Mouse (Mus musculus) liver, embryonic 14.5 days (tissue): ENCODE measurements around the gene Cbr3. TPM values are rescaled to one million over a fixed set of nuclear protein-coding genes. Genes with fewer than 3 reads are reported as not detected.
A peak's percentile ranks its signal among the peaks of the same experiment; 100 is the strongest.
"Not testable (repeated sequence)": the region's sequence is repeated elsewhere in the genome, so short reads cannot be mapped to it uniquely, and the experiment has no call there.

ENCODE experiments used
- ATAC-seq: fragments of 200-750 bp; cut with Nextera tagmentation; 2 replicates; pipeline ENCODE4 v1.8.0; 2017; ENCODE audit warnings: moderate number of reproducible peaks, mild to moderate bottlenecking, moderate library complexity; ENCODE audit not compliant: insufficient read depth
- DNase-seq, 3 experiments: peaks; one replicate each; pipeline ENCODE4 v3.0.0-alpha.2; 2012 to 2013; ENCODE audit warnings: low read depth in 3 of 3, low spot score in 3 of 3
- H3K27ac ChIP-seq: fragments of 300-500 bp; sonication (generic); 2 replicates; pipeline ENCODE4 v1.5.1; 2014; ENCODE audit warnings: moderate library complexity, mild to moderate bottlenecking, control low read depth, inconsistent platforms
- H3K27me3 ChIP-seq: fragments of 300-500 bp; sonication (generic); 2 replicates; pipeline ENCODE4 v1.6.1; 2014; ENCODE audit warnings: mild to moderate bottlenecking, low read length, moderate library complexity; ENCODE audit not compliant: control insufficient read depth, insufficient read depth
- H3K36me3 ChIP-seq: fragments of 300-500 bp; sonication (generic); replicated peaks from 2 replicates; pipeline ENCODE4 v1.6.1; 2014; ENCODE audit warnings: low read depth; ENCODE audit not compliant: control insufficient read depth, insufficient read depth
- H3K4me1 ChIP-seq, 2 experiments: fragments of 200-500 bp in 1 of 2; fragments of 300-500 bp in 1 of 2; sonication (generic) in 1 of 2; replicated peaks; 2 replicates each; pipeline ENCODE4 v1.6.1; 2012 to 2014; ENCODE audit warnings: antibody characterized with exemption in 1 of 2, inconsistent platforms in 1 of 2, low read length in 1 of 2; ENCODE audit not compliant: control insufficient read depth in 2 of 2, insufficient read depth in 2 of 2
- H3K4me2 ChIP-seq: fragments of 300-500 bp; sonication (generic); 2 replicates; pipeline ENCODE4 v1.6.1; 2014; ENCODE audit warnings: low read depth, mild to moderate bottlenecking, control low read depth, moderate library complexity
- H3K4me3 ChIP-seq, 2 experiments: fragments of 200-500 bp in 1 of 2; fragments of 300-500 bp in 1 of 2; sonication (generic) in 1 of 2; 2 replicates each; pipeline ENCODE4 v1.5.1; 2012 to 2014; ENCODE audit warnings: low read depth in 2 of 2, low read length in 2 of 2, mild to moderate bottlenecking in 2 of 2, control low read depth in 1 of 2, inconsistent platforms in 1 of 2, moderate library complexity in 1 of 2; ENCODE audit not compliant: insufficient read depth in 1 of 2
- H3K9ac ChIP-seq: fragments of 300-500 bp; sonication (generic); replicated peaks from 2 replicates; pipeline ENCODE4 v1.6.1; 2014; ENCODE audit warnings: mild to moderate bottlenecking, control low read depth, moderate library complexity
- H3K9me3 ChIP-seq: fragments of 300-500 bp; sonication (generic); 2 replicates; pipeline ENCODE4 v1.6.1; 2016; ENCODE audit warnings: low read length, mixed read lengths; ENCODE audit not compliant: control insufficient read depth
- CTCF ChIP-seq: IDR thresholded peaks from 2 replicates; pipeline ENCODE4 v1.5.1; 2016; ENCODE audit warnings: antibody characterized with exemption, low read depth, control low read depth
- EP300 ChIP-seq: IDR thresholded peaks from 2 replicates; pipeline ENCODE4 v1.6.1; 2016; ENCODE audit warnings: antibody characterized with exemption, low read depth
- WGBS: fragments of 180-500 bp; shearing (Covaris S2); extraction: QIAGEN DNeasy Blood & Tissue Kit; methylation state at CpG from one replicate; pipeline ENCODE4 v1.1.7; 2014; ENCODE audit not compliant: insufficient replicate concordance; 5-methylcytosine and 5-hydroxymethylcytosine counted together
- polyA plus RNA-seq, 2 experiments: library from polyadenylated mRNA; depleted of rRNA in 1 of 2; stranded (reverse) in 1 of 2; unstranded in 1 of 2; fragments of >200 nt; fragmentation: Nextera tagmentation in 1 of 2; extraction: Ambion mirVana in 1 of 2; gene quantifications; 2 replicates each; pipeline versions ENCODE4 v1.2.1 to v1.2.3; 2012 to 2014

Cbr3 gene
- polyA plus RNA-seq (2012; rRNA removed) (0.32 TPM in 2 replicates), polyA plus RNA-seq (2014; fragmentation: Nextera tagmentation; extraction: Ambion mirVana) (0.24 and 0.28 TPM in 2 replicates)

DNA sequence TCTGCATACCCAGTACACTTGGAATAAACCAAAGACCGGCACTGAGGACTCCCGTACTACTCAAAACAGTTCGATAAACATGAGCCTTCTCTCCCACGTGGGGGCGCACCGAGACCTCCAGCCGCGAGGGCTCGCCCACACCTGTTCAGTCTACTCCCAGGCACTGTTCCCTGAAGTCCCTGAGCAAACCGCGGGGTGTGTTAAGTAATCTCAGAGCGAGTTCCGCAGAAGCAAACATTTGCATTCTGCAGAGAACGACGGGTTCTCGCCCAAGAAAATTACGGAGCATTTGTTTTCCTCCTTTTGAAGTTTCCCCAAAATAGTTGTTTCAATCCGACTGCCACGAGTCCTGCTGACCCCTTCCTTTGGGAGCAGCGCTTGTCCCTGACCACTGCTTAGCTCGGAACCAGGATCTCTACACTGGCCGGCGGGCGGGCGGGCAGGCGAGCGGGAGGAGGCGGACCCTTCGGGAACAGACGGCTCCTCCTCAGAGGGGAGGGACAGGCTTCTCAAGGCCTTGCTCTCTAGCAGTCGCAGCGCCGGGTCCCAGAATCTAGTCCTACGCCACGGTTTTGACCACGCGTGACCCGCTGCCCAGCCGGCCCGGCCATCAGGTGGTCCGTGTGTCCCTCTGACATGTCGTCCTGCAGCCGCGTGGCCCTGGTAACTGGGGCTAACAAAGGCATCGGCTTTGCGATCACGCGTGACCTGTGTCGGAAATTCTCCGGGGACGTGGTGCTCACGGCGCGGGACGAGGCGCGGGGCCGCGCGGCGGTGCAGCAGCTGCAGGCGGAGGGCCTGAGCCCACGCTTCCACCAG is at the start of gene Cbr3:
TSS of gene Cbr3 (plus strand) at position 527 of the 819 bp plus-strand sequence.
- Histone ChIP-seq H3K27me3 (peaks cover 50% of the 10 kb centered on the region), H3K27ac (no peak within 1 kb of the TSS)

DNA sequence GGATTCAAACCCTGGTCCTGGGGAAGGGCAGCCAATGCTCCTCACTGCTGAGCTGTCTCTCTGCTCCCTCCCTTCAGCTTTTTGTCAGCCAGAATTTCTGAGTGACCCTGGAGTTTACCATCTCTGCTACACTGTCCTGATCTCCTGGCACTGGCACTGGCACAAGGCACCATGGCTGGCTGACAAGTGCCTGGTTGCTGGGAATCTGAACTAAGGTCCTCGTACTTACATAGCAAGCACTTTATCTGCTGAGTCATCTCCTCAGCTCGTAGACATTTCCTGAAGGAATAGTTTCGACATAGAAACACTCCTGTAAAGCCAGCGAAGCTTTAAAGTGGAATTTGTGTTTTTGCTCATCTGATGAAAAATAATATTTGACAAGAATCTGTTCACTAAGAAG is 39.0 kb upstream of the Cbr3 start:
- no peaks in the 10 kb centered on the region for H3K27me3 ChIP-seq
- H3K36me3 ChIP-seq, result no peaks in the 10 kb centered on the region
- no peaks in the 10 kb centered on the region for H3K4me1 ChIP-seq
- ATAC-seq (no peak), DNase-seq (no peak)
- no peak overlapping the region for H3K9ac ChIP-seq
- H3K27ac ChIP-seq, result no peak overlapping the region
- TF ChIP-seq CTCF, result no peak
- TF ChIP-seq EP300, result no peak
- 17% methylated on average over 4 of the region's 4 CpGs for WGBS
- no peaks in the 10 kb centered on the region for H3K9me3 ChIP-seq
- H3K4me2 ChIP-seq, result no peak overlapping the region
- no peak overlapping the region for H3K4me3 ChIP-seq

More for the DNA sequence above, at the start of gene Cbr3:
- ATAC-seq (peak; percentile 43; the same call in 1 of the 2 replicates), DNase-seq (peak in 1 of 3 experiments; percentile 27)
- WGBS, result under 1% methylated on average over 63 of the region's 63 CpGs
- no peaks in the 10 kb centered on the region for H3K4me1 ChIP-seq
- TF ChIP-seq EP300 (no peak), CTCF (peak; percentile 75)
- H3K36me3 ChIP-seq, result no peaks in the 10 kb centered on the region
- H3K4me3 ChIP-seq, result peak within 1 kb of the TSS; percentile 10 to 17
- no peak within 1 kb of the TSS for H3K9ac ChIP-seq
- peak within 1 kb of the TSS; percentile 43 for H3K4me2 ChIP-seq
- H3K9me3 ChIP-seq, result no peaks in the 10 kb centered on the region

DNA sequence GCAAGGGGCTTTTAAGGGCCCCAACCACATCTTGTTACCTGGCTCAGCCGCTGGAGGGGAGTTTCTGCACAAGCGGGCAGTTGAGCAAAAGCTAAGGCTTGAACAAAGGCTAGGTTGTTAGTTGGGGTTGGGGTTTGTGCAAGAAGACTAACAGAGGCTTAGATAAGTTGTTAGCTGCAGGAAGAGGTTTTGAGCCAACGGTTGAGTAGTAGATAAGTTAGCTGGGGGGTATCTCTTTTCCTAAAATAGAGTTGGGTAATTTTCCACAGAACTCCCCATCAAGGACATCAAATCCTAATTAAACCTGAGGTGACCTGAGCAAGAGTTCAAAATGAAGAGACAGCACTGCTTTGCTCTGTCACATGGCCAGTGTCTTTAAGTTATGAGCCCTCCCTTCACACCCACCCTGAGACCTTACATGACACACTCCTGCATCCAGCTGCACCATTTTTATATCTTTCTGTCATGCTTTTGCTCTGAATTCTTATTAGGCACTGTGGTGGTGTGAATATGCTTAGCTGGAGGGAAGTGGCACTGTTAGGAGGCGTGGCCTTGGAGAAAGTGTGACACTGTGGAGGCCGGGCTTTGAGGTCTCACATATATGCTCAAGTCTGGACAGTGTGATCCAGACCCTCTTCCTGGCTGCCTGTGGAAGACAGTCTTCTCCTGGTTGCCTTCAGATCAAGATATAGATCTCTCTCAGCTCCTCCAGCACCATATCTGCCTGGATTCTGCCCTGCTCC is 34.4 kb upstream of the Cbr3 start:
- 31% methylated on average over 5 of the region's 5 CpGs for WGBS
- H3K4me2 ChIP-seq, result no peak overlapping the region
- no peak overlapping the region for H3K4me3 ChIP-seq
- H3K27ac ChIP-seq, result no peak overlapping the region
- ATAC-seq, result no peak
- TF ChIP-seq CTCF (no peak), EP300 (no peak)
- no peak overlapping the region for H3K9ac ChIP-seq
- no peaks in the 10 kb centered on the region for H3K9me3 ChIP-seq
- H3K4me1 ChIP-seq, result no peaks in the 10 kb centered on the region
- no peaks in the 10 kb centered on the region for H3K27me3 ChIP-seq
- DNase-seq, result no peak
- H3K36me3 ChIP-seq, result no peaks in the 10 kb centered on the region

DNA sequence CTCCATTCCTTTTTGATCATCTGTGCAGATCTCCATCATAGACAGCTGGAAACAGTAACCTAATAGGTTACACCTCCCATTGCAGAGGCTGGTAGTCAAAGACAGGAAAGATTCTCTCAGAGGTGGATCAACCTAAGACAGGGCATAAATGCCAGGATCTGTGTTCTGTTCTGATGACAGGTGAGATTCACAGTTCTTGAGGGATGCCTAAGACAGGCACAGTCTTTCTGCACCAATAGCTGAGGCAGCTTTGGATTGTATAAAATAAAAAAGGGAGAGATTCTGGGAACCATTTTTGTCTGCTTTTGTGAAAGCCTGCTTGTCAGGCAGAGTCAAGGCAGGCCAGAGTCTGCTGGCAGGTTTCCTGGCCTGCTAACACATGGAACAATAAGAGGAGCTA is 15.0 kb upstream of the Cbr3 start:
- Histone ChIP-seq H3K36me3 (no peaks in the 10 kb centered on the region), H3K27ac (no peak overlapping the region), H3K4me3 (no peak overlapping the region), H3K9me3 (no peaks in the 10 kb centered on the region; the same call in 1 of the 2 replicates), H3K27me3 (no peaks in the 10 kb centered on the region), H3K4me2 (no peak overlapping the region), H3K4me1 (no peaks in the 10 kb centered on the region), H3K9ac (no peak overlapping the region)
- TF ChIP-seq CTCF (no peak), EP300 (no peak)
- no peak for ATAC-seq
- no peak for DNase-seq

DNA sequence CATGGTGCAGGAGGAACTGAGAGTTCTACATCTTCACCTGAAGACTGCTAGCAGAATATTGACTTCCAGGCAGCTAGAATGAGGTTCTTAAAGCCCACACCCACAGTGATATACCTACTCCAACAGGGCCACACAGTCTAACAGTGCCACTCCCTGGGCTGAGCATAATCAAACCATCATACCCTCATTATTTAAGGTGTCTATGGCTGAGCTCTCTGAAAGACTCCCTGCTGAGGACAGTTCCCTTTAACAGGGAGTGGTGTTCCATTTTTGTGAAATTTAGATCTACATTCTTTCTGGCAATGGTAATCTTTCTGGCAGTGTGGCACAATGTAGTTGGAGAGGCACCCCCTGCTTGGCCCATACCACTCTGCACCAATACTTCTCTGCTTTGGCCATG is 13.5 kb upstream of the Cbr3 start:
- no peak overlapping the region for H3K4me2 ChIP-seq
- H3K4me1 ChIP-seq, result no peaks in the 10 kb centered on the region
- H3K9ac ChIP-seq, result no peak overlapping the region
- H3K4me3 ChIP-seq, result no peak overlapping the region
- H3K27me3 ChIP-seq, result no peaks in the 10 kb centered on the region
- no peak for ATAC-seq
- DNase-seq, result no peak
- TF ChIP-seq CTCF, result no peak
- no peak for TF ChIP-seq EP300
- no peaks in the 10 kb centered on the region for H3K36me3 ChIP-seq
- no peaks in the 10 kb centered on the region; the same call in 1 of the 2 replicates for H3K9me3 ChIP-seq
- H3K27ac ChIP-seq, result no peak overlapping the region

DNA sequence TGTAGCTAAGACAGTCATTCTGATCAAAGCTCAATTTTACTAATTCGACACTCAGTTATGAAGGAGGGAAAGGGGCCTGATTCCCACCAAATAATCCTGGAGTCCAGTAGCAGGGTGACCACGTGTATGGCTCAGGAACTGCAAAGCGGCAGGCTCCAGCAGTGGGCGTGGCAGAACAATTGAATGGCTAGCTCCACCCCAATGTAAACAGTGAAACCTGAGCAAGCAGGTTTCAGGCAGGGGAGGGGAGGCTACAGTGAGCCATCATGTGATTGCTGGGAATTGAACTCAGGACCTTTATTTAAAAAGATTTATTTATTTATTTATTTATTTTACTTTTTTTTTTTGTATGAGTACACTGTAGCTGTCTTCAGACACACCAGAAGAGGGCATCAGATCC is 12.5 kb upstream of the Cbr3 start:
- not testable (repeated sequence) for H3K4me2 ChIP-seq, DNase-seq, H3K4me1 ChIP-seq, H3K9ac ChIP-seq, H3K9me3 ChIP-seq, H3K36me3 ChIP-seq, H3K27me3 ChIP-seq, ATAC-seq, H3K27ac ChIP-seq, H3K4me3 ChIP-seq
- 36% methylated on average over 4 of the region's 4 CpGs for WGBS
